Mouse (Mus musculus) G1E (cell line): ENCODE results near the gene Nepn. TPM values are rescaled to one million over a fixed set of nuclear protein-coding genes. Genes with fewer than 3 reads are reported as not detected.
A peak's percentile ranks its signal among the peaks of the same experiment; 100 is the strongest.

Experiments
- ATAC-seq: 2 replicates; pipeline ENCODE4 v1.8.0; 2016; ENCODE audit warnings: mild to moderate bottlenecking; ENCODE audit not compliant: insufficient number of reproducible peaks, poor library complexity, low FRiP score, severe bottlenecking; ENCODE audit errors: extremely low read depth
- DNase-seq: peaks from one replicate; pipeline ENCODE4 v3.0.0; 2012; ENCODE audit warnings: low spot score
- H3K27me3 ChIP-seq: 2 replicates; pipeline ENCODE4 v1.6.1; 2012; ENCODE audit warnings: mild to moderate bottlenecking, low read length, inconsistent platforms; ENCODE audit not compliant: insufficient read depth
- H3K36me3 ChIP-seq: replicated peaks from 2 replicates; pipeline ENCODE3; 2012; ENCODE audit warnings: mild to moderate bottlenecking, inconsistent platforms
- H3K4me1 ChIP-seq: 2 replicates; pipeline ENCODE4 v1.6.1; 2012; ENCODE audit warnings: low read depth, low read length, inconsistent platforms, mixed read lengths; ENCODE audit not compliant: insufficient read depth
- H3K4me3 ChIP-seq: 2 replicates; pipeline ENCODE4 v1.5.1; 2012; ENCODE audit warnings: low read depth, mild to moderate bottlenecking, inconsistent platforms, low read length, moderate library complexity, mixed read lengths
- H3K9me3 ChIP-seq: replicated peaks from 2 replicates; pipeline ENCODE4 v1.6.1; 2012; ENCODE audit warnings: inconsistent platforms
- CTCF ChIP-seq: IDR thresholded peaks from 2 replicates; pipeline ENCODE4 v1.5.1; 2012; ENCODE audit warnings: low read depth, low read length, inconsistent platforms, mixed read lengths
- GATA1 ChIP-seq: IDR thresholded peaks from 2 replicates; pipeline ENCODE4 v1.6.1; 2012; ENCODE audit warnings: borderline replicate concordance, low read length, inconsistent platforms, mixed read lengths
- GATA2 ChIP-seq: IDR thresholded peaks from 2 replicates; pipeline ENCODE4 v1.6.1; 2012; ENCODE audit warnings: low read depth, low read length, inconsistent platforms, borderline replicate concordance
- POLR2AphosphoS5 ChIP-seq: IDR thresholded peaks from 2 replicates; pipeline ENCODE4 v1.6.1; 2012; ENCODE audit warnings: low read depth, low read length, inconsistent platforms; ENCODE audit not compliant: insufficient replicate concordance
- TAL1 ChIP-seq: conservative IDR thresholded peaks from 2 replicates; pipeline ENCODE4 v1.6.1; 2012; ENCODE audit warnings: low read depth, low read length, inconsistent platforms, mixed read lengths
- polyA plus RNA-seq: library from polyadenylated mRNA; stranded (reverse); fragments of >175 nt; gene quantifications from 2 replicates; pipeline ENCODE4 v1.2.3, GENCODE M21; 2012
- total RNA-seq, 2 experiments: library from RNA; stranded (forward) in 1 of 2; stranded (reverse) in 1 of 2; fragments of 200-1000 nt in 1 of 2; fragments of >200 nt in 1 of 2; fragmentation: Nextera tagmentation in 1 of 2; gene quantifications; 2 replicates each; pipeline ENCODE4 v1.2.3; 2014 to 2017

Gene Nepn
- total and polyA plus RNA-seq, 3 experiments, result not detected

- DNase-seq (peak; percentile 74), ATAC-seq (peak; percentile 95)
- H3K27me3 ChIP-seq, result 0 out of 2 replicates have a peak, but pooled peaks cover 2% of the 10 kb centered on the region
- TF ChIP-seq CTCF (0 out of 2 replicates have a peak, but pooled peaks have one; percentile 9), TAL1 (no peak), POLR2AphosphoS5 (no peak)
- H3K4me3 ChIP-seq, result peak within 1 kb of the TSS; percentile 93
- no peaks in the 10 kb centered on the region for H3K9me3 ChIP-seq
- peaks cover 11% of the 10 kb centered on the region for H3K36me3 ChIP-seq
- H3K4me1 ChIP-seq, result peaks cover 16% of the 10 kb centered on the region
These were observed 28.7 kb downstream of the Nepn start, which contains the start of gene Nus1 for GRCm38 (mm10) chr10:52417299-52417997. Gene Nus1 (plus strand): TSS chr10:52417547.

GRCm38 (mm10) chr10:52417998-52418860 lies 29.5 kb downstream of the Nepn start:
- ATAC-seq (no peak), DNase-seq (peak; percentile 1)
- Histone ChIP-seq H3K4me3 (peak overlapping the region; percentile 93), H3K9me3 (no peaks in the 10 kb centered on the region), H3K4me1 (peaks cover 16% of the 10 kb centered on the region), H3K27me3 (no peaks in the 10 kb centered on the region), H3K36me3 (peaks cover 11% of the 10 kb centered on the region)
- TF ChIP-seq GATA1 (no peak), TAL1 (no peak), POLR2AphosphoS5 (no peak), CTCF (no peak), GATA2 (no peak)

- ATAC-seq, result no peak
These were observed 30.2 kb downstream of the Nepn start for GRCm38 (mm10) chr10:52418931-52419330.

GRCm38 (mm10) chr10:52419402-52419801 lies 30.6 kb downstream of the Nepn start:
- DNase-seq (no peak), ATAC-seq (no peak)
- H3K4me3 ChIP-seq, result no peak overlapping the region; the same call in 1 of the 2 replicates
- no peak for TF ChIP-seq CTCF
- no peak for TF ChIP-seq TAL1
- TF ChIP-seq POLR2AphosphoS5, result no peak
- no peak for TF ChIP-seq GATA1
- no peak for TF ChIP-seq GATA2
- H3K36me3 ChIP-seq, result peaks cover 11% of the 10 kb centered on the region
- H3K9me3 ChIP-seq, result no peaks in the 10 kb centered on the region
- no peaks in the 10 kb centered on the region for H3K27me3 ChIP-seq
- peaks cover 16% of the 10 kb centered on the region for H3K4me1 ChIP-seq

More at GRCm38 (mm10) chr10:52418931-52419330, 30.2 kb downstream of the Nepn start:
- H3K4me1 ChIP-seq, result peaks cover 16% of the 10 kb centered on the region
- no peak for DNase-seq
- TF ChIP-seq GATA2 (no peak), GATA1 (no peak), TAL1 (no peak), CTCF (no peak), POLR2AphosphoS5 (no peak)
- H3K4me3 ChIP-seq, result peak overlapping the region; percentile 93; the same call in 1 of the 2 replicates
- H3K9me3 ChIP-seq, result no peaks in the 10 kb centered on the region
- no peaks in the 10 kb centered on the region for H3K27me3 ChIP-seq
- peaks cover 11% of the 10 kb centered on the region for H3K36me3 ChIP-seq

- H3K4me1 ChIP-seq, result peaks cover 16% of the 10 kb centered on the region
- TF ChIP-seq GATA1 (no peak), POLR2AphosphoS5 (no peak), CTCF (no peak), GATA2 (no peak), TAL1 (no peak)
- peaks cover 14% of the 10 kb centered on the region for H3K36me3 ChIP-seq
- no peak overlapping the region for H3K4me3 ChIP-seq
- H3K27me3 ChIP-seq, result no peaks in the 10 kb centered on the region
- ATAC-seq, result no peak
- no peaks in the 10 kb centered on the region for H3K9me3 ChIP-seq
- DNase-seq, result no peak
These were observed 31.8 kb downstream of the Nepn start for GRCm38 (mm10) chr10:52420526-52420925.

- no peaks in the 10 kb centered on the region for H3K9me3 ChIP-seq
- H3K36me3 ChIP-seq, result peaks cover 19% of the 10 kb centered on the region
- peaks cover 12% of the 10 kb centered on the region for H3K4me1 ChIP-seq
- H3K27me3 ChIP-seq, result no peaks in the 10 kb centered on the region
- TF ChIP-seq POLR2AphosphoS5, result no peak
- TF ChIP-seq CTCF, result no peak
- TF ChIP-seq TAL1, result no peak
- no peak for TF ChIP-seq GATA2
- TF ChIP-seq GATA1, result no peak
- ATAC-seq (no peak), DNase-seq (no peak)
- no peak overlapping the region for H3K4me3 ChIP-seq
These were observed 32.9 kb downstream of the Nepn start for GRCm38 (mm10) chr10:52421716-52422115.
